In genomic region chr6:17742209-17742608, GRCm38 (mm10) we compare ENCODE assay signal across 17 mouse cellular contexts. TPM values are rescaled to one million over a fixed set of nuclear protein-coding genes. Genes with fewer than 3 reads are reported as not detected.
DNase-seq lines count a peak whose midpoint lies in the region; ATAC-seq and TF ChIP-seq lines count a peak whose summit lies in the region.
"Had no signal": no experiment of that assay in that cellular context is flagged by ENCODE, and none has a peak within 500 bp of the region (broad histone marks: within the 10 kb centered on the region; RNA-seq: fewer than 3 reads in every experiment).

No protein-coding gene starts in this region.

- 0 out of 2 replicates have a peak, but pooled peaks cover 2% of the 10 kb centered on the region for H3K79me2 ChIP-seq in heart, adult 2 months (replicated peaks; ENCODE audit: control insufficient read depth, insufficient read depth, low read length)

- TF ChIP-seq POLR2A in heart, adult 2 months (IDR thresholded peaks at IDR 0.05; ENCODE audit: insufficient read depth, low read depth, low read length) = no peak

- no peaks in the 10 kb centered on the region for H3K9me3 ChIP-seq in heart, embryonic 14.5 days (ENCODE audit: control insufficient read depth, low read length)
- no peaks in the 10 kb centered on the region for H3K9me3 ChIP-seq in liver, postnatal 0 days (ENCODE audit: low read length)
- H3K9me3 ChIP-seq: forebrain, embryonic 10.5 days; hindbrain, embryonic 12.5 days; midbrain, embryonic 13.5 days had no signal

- no peaks in the 10 kb centered on the region for H3K36me3 ChIP-seq in heart, embryonic 14.5 days (ENCODE audit: control insufficient read depth, insufficient read depth, low read length)
- no peaks in the 10 kb centered on the region for H3K36me3 ChIP-seq in heart, adult 2 months (ENCODE audit: control insufficient read depth, insufficient read depth, low read length)
- H3K36me3 ChIP-seq in liver, postnatal 0 days (replicated peaks; ENCODE audit: insufficient read depth, low read length) = no peaks in the 10 kb centered on the region
- H3K36me3 ChIP-seq: forebrain, embryonic 10.5 days; hindbrain, embryonic 12.5 days; midbrain, embryonic 13.5 days had no signal

- no peaks in the 10 kb centered on the region for H3K27me3 ChIP-seq in heart, embryonic 14.5 days (ENCODE audit: control insufficient read depth, insufficient read depth, low read length)
- no peaks in the 10 kb centered on the region for H3K27me3 ChIP-seq in heart, adult 2 months (ENCODE audit: control insufficient read depth, insufficient read depth, low read length)
- no peaks in the 10 kb centered on the region for H3K27me3 ChIP-seq in liver, postnatal 0 days (ENCODE audit: insufficient read depth, low read length)
- H3K27me3 ChIP-seq: hindbrain, embryonic 12.5 days; midbrain, embryonic 13.5 days had no signal

- WGBS in heart, embryonic 14.5 days = 79% methylated on average over 4 of the region's 4 CpGs
- WGBS in heart, adult 2 months = 89% methylated on average over 4 of the region's 4 CpGs
- 83% methylated on average over 4 of the region's 4 CpGs for WGBS in liver, postnatal 0 days (ENCODE audit: insufficient replicate concordance)

- TF ChIP-seq EP300 in heart, adult 2 months (IDR thresholded peaks at IDR 0.05; ENCODE audit: insufficient read depth, low read depth, low read length) = no peak
- no peak for TF ChIP-seq EP300 in liver, postnatal 0 days (IDR thresholded peaks at IDR 0.05; ENCODE audit: low read depth)

- no peak overlapping the region for H3K9ac ChIP-seq in heart, embryonic 14.5 days (ENCODE audit: low read length)
- H3K9ac ChIP-seq in heart, adult 2 months (ENCODE audit: low read depth, low read length) = no peak overlapping the region
- no peak overlapping the region for H3K9ac ChIP-seq in liver, postnatal 0 days (replicated peaks)
- H3K9ac ChIP-seq: hindbrain, embryonic 12.5 days; midbrain, embryonic 13.5 days had no signal

- peaks cover 13 to 32% of the 10 kb centered on the region in 2 experiments for H3K4me1 ChIP-seq in heart, embryonic 14.5 days (ENCODE audit: control insufficient read depth in 2 of 2, insufficient read depth in 2 of 2, low read length in 2 of 2)
- peaks cover 1% of the 10 kb centered on the region; the same call in 1 of the 2 replicates for H3K4me1 ChIP-seq in heart, adult 2 months (ENCODE audit: control insufficient read depth, insufficient read depth, low read length)
- peaks cover 22% of the 10 kb centered on the region for H3K4me1 ChIP-seq in liver, postnatal 0 days (ENCODE audit: insufficient read depth)
- H3K4me1 ChIP-seq: forebrain, embryonic 10.5 days; hindbrain, embryonic 12.5 days; midbrain, embryonic 13.5 days had no signal

- no peak overlapping the region for H3K4me3 ChIP-seq in heart, embryonic 14.5 days (ENCODE audit: control insufficient read depth in 1 of 2, insufficient read depth in 1 of 2, low read depth in 1 of 2, low read length in 2 of 2)
- H3K4me3 ChIP-seq in heart, adult 2 months = no peak overlapping the region
- H3K4me3 ChIP-seq in liver, postnatal 0 days (ENCODE audit: low read depth, low read length) = no peak overlapping the region
- H3K4me3 ChIP-seq: forebrain, embryonic 10.5 days; gastrocnemius, adult 2 months; hindbrain, embryonic 12.5 days; midbrain, embryonic 13.5 days had no signal

- no peak for DNase-seq in heart, adult 2 months
- DNase-seq in liver, postnatal 0 days = no peak
- no peak for DNase-seq in layer of hippocampus, postnatal 14 days (ENCODE audit: low spot score in 2 of 2)
- no peak for DNase-seq in thymus, postnatal 0 days (ENCODE audit: low spot score)
- DNase-seq: cerebellum, postnatal 10 days; gastrocnemius, adult 2 months; layer of hippocampus, postnatal 36 days; left cerebral cortex, postnatal 4 days; lung, adult 18-20 months; lung, postnatal 4 days; right cerebral cortex, postnatal 14 days had no signal

- H3K27ac ChIP-seq in heart, embryonic 14.5 days (replicated peaks in 1 of 2; ENCODE audit: control insufficient read depth in 1 of 2, insufficient read depth in 1 of 2, low read depth in 2 of 2, low read length in 2 of 2) = peak overlapping the region; percentile 21 to 62
- no peak overlapping the region for H3K27ac ChIP-seq in heart, adult 2 months
- H3K27ac ChIP-seq in liver, postnatal 0 days (ENCODE audit: low read depth) = peak overlapping the region; percentile 84
- H3K27ac ChIP-seq: forebrain, embryonic 10.5 days; gastrocnemius, adult 2 months; hindbrain, embryonic 12.5 days; midbrain, embryonic 13.5 days had no signal

- peak overlapping the region; percentile 39; the same call in 1 of the 2 replicates for H3K4me2 ChIP-seq in heart, embryonic 14.5 days (ENCODE audit: low read length)
- peak overlapping the region; percentile 13 for H3K4me2 ChIP-seq in liver, postnatal 0 days (ENCODE audit: low read depth, low read length)
- H3K4me2 ChIP-seq: hindbrain, embryonic 12.5 days; midbrain, embryonic 13.5 days had no signal

- intact Hi-C loops in heart, adult 2 months (cut with DNase I) = no loop called here

- ATAC-seq in heart, embryonic 14.5 days (ENCODE audit: insufficient number of reproducible peaks, insufficient read depth, low FRiP score, low read depth) = no peak
- ATAC-seq in common myeloid progenitor, adult 5-6 weeks (replicated peaks; ENCODE audit: low read depth, poor library complexity, severe bottlenecking) = peak; percentile 39
- peak; percentile 25 to 36 for ATAC-seq in hematopoietic stem cell, adult 5-6 weeks (replicated peaks in 1 of 2; ENCODE audit: insufficient read depth in 1 of 2, low FRiP score in 2 of 2, low TSS enrichment in 1 of 2, low read depth in 1 of 2, poor library complexity in 2 of 2, severe bottlenecking in 2 of 2)
- ATAC-seq in liver, postnatal 0 days = no peak
- ATAC-seq: midbrain, embryonic 13.5 days had no signal

- no peak for TF ChIP-seq CTCF in heart, adult 2 months (IDR thresholded peaks at IDR 0.05)
- no peak for TF ChIP-seq CTCF in liver, postnatal 0 days (IDR thresholded peaks at IDR 0.05; ENCODE audit: low read depth)

RNA-seq across cellular contexts. Expression of gene St7, which starts 49.5 kb away (rescaled TPM):
- 31.6 TPM in 2 replicates for polyA plus RNA-seq in heart, embryonic 14.5 days (2014; fragmentation: Nextera tagmentation; extraction: Ambion mirVana)
- 10 to 100 TPM; 16.9 to 19.5 TPM for total RNA-seq in heart, adult 2 months (2021)
- polyA plus RNA-seq in heart, adult 2 months (2012; rRNA removed) = 12.0 and 18.3 TPM in 2 replicates
- 43.7 and 56.2 TPM in 2 replicates for total RNA-seq in common myeloid progenitor, adult 5-6 weeks (2017)
- total RNA-seq in hematopoietic stem cell, adult 5-6 weeks (2017) = 42.1 and 50.5 TPM in 2 replicates
- 11.0 and 11.9 TPM in 2 replicates for polyA plus RNA-seq in liver, postnatal 0 days (2015; fragmentation: Nextera tagmentation; extraction: Ambion mirVana)
- total RNA-seq in layer of hippocampus, postnatal 14 days (2021) = 10 to 100 TPM; 40.8 to 42.2 TPM
- polyA plus RNA-seq in thymus, postnatal 0 days (2015; fragmentation: Nextera tagmentation; extraction: Ambion mirVana) = 15.4 and 16.5 TPM in 2 replicates

Comparison
In these comparisons a context has a peak if more than half of its experiments do, and no peak if none do; other contexts are left out.
1. ATAC-seq: peak in common myeloid progenitor, adult 5-6 weeks (single experiment) and hematopoietic stem cell, adult 5-6 weeks (2 of 2); none in heart, embryonic 14.5 days (single experiment) and liver, postnatal 0 days (single experiment).